Mouse (Mus musculus) olfactory bulb, adult 2 months (tissue): ENCODE measurements at regions not wholly inside any gene's neighbourhood (a gene's known extent, or its start where the extent isn't known, plus 50 kb on each side); places are given as distances from the start of the nearest gene placed in this dataset.

Source experiments
- CTCF ChIP-seq: fragments of 200-500 bp; IDR thresholded peaks from 2 replicates; pipeline ENCODE4 v1.5.1; 2012; ENCODE audit warnings: low read depth, mild to moderate bottlenecking, low read length, moderate library complexity; ENCODE audit not compliant: insufficient read depth
- POLR2A ChIP-seq: fragments of 200-500 bp; IDR thresholded peaks from 2 replicates; pipeline ENCODE4 v1.6.1; 2012; ENCODE audit warnings: mild to moderate bottlenecking, low read depth, low read length, moderate library complexity; ENCODE audit not compliant: insufficient read depth

- no peak for TF ChIP-seq POLR2A
- no peak for TF ChIP-seq CTCF
Measured at GRCm38 (mm10) chr15:68650609-68651008, 2149.9 kb upstream of the Lrrc6 start.
